Mouse (Mus musculus) ES-Bruce4 (cell line): ENCODE results near the gene Csnk1g2.

Experiments
- CTCF ChIP-seq: IDR thresholded peaks from one replicate; pipeline ENCODE4 v1.8.1; 2011; ENCODE audit warnings: low read depth, low read length
- POLR2A ChIP-seq: IDR thresholded peaks from one replicate; pipeline ENCODE4 v1.8.1; 2011; ENCODE audit warnings: low read length; ENCODE audit not compliant: insufficient read depth

GRCm38 (mm10) chr10:80683647-80684046, 61.0 kb downstream of the Csnk1g2 start:
- no peak for TF ChIP-seq POLR2A
- TF ChIP-seq CTCF, result no peak
